Mouse (Mus musculus): ENCODE measurements around the gene Zfp462. TPM values are rescaled to one million over a fixed set of nuclear protein-coding genes. Genes with fewer than 3 reads are reported as not detected.
A peak's percentile ranks its signal among the peaks of the same experiment; 100 is the strongest.

Gene Zfp462
- total RNA-seq, 4 experiments from 2014 or later, result 4.4 to 7.8 (median 6.4) TPM

- no peak for DNase-seq (ENCODE audit: low spot score)
Observed at GRCm38 (mm10) chr4:55047266-55047665, 102.4 kb downstream of the Zfp462 start.

GRCm38 (mm10) chr4:55049938-55050610 lies 105.2 kb downstream of the Zfp462 start:
- no peak for DNase-seq (ENCODE audit: low spot score)

GRCm38 (mm10) chr4:55051345-55051744 lies 106.5 kb downstream of the Zfp462 start:
- DNase-seq (ENCODE audit: low spot score), result no peak

- no peak for DNase-seq (ENCODE audit: low spot score)
Observed at GRCm38 (mm10) chr4:55052686-55053085, 107.8 kb downstream of the Zfp462 start.

GRCm38 (mm10) chr4:55057666-55058455 lies 113.0 kb downstream of the Zfp462 start:
- DNase-seq (ENCODE audit: low spot score), result peak; percentile 19

GRCm38 (mm10) chr4:55058901-55059300 lies 114.1 kb downstream of the Zfp462 start:
- DNase-seq (ENCODE audit: low spot score), result no peak

DNA sequence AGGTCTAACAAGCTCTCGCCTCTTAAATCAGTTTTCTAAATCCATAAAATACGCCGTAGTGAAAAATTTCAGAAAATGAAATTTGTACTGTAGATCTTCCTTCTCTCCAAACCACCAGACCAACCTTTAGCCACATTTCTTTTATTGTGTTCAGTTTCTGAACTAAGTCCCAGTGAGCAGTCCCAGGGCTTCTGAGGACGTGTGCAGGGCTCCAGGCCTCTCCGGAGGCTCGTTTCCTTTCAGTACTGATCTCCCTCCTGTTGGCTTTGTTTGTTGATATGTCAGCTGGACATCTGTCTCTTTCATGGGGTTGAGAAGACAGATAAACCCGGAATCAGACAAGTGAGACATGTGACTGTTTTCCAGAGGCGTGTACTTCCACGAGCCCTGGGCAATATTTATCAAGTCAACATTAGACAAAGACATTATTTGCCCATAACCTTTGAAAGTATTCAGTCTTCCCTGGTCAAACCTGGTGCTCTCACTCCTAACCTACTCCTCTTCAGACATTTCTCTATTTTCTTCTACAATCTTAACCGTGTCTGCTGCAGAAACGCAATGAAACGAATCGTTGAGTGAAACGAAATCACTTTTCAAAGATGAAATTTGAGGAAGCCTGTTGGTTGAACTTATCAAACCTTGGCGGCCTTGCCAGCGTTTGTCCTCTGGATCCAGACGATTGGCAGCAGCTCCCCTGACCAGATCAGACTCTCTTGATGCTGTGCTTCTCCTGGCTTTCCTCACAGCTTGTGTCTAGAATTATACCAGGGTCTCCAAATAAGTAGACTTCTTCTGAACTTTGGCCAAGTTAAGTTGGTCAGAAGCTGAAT lies 121.7 kb downstream of the Zfp462 start:
- no peak for DNase-seq (ENCODE audit: low spot score)

DNA sequence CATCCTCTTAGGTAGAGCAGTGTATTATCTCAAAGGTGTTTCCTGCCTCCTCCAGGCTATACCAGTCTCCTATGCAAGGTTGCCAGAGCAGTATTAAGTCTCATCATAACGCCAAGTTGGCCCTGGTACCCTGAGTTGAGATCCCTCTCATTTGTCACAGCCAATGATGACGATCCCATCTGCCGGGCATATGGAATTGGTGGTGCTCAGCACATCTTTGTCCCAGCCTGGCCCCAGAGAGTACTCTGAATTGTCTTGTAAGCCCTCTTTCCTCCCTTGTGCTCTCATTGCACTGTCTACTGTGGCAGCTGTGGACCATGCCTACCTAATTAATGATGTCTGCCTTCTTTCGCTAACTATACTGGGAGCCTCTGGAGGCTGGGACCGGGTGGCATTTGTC lies 126.7 kb downstream of the Zfp462 start:
- DNase-seq (ENCODE audit: low spot score), result no peak

DNA sequence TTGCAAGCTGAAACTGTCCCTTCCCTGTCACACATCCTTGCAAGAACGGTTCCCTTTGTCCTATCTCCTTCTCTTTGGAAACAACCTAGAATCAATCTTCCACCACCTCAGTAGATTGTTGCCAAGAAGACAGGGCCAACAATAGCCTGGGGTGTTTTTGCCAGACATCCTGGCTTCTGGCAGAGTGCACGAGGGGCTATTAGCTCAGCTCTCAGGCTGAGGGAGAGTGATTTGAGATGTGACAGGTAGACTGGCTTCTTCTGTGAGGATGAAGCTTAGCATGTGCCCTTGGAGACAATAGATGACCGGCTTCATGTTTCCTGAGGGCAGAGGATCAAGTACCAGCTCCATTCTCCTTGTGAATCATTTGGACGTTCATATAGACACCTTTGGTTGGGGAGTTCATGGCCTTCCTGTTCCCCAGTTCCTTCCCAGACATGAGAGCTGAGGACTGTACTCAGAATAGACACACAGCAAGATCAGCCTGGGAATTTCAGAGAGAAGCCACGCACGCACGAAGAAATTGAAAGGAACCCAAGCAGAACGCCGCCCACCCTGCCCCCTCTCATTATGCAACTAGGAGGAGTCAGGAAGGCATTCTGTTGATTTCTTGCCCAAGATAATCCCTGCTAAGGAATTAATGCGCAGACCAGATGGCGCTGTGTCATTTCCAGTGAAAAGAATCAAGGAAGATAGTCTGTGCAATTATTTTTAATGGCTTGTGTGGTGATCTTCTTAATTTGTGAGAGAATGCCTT lies 132.5 kb downstream of the Zfp462 start:
- peak; percentile 73 for DNase-seq (ENCODE audit: low spot score)

DNA sequence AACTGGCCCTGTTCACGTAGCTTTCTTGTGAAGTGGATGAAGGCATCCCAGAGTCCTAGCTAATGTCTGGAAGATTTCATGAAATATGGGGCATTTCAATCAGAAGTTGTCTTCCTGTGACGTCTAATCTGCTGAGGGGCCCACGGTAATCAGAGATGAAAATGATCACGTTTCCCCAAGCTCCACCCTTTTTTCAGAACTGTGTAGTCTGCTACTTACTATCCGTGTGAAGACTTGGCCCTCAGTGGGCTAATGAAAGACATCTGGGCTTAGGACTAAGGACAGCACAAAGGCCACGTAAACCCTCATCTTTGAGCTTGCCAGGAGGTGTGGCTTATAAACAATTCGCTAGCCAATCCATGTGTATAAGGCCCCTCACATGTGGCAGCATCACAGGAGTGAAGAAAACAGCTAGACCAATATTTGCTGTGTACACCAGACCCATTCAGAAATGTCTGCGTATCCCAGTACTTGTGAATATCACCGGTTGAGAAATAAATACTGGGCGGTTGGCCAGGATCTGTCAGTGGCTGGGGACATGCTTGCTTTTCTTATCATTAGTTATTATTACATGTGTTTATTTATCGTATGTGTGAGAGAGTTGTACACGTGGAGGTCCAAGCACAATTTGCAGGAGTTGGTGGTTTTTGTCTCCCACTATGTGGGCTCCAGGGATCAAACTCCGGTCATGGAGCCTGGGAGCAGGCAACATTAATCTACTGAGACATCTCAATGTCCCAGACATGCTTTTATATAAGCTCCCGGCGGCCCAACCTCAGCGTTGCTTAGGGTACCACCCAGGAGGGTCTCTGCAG lies 133.3 kb downstream of the Zfp462 start:
- DNase-seq (ENCODE audit: low spot score), result no peak

GRCm38 (mm10) chr4:55079056-55079455 lies 134.2 kb downstream of the Zfp462 start:
- no peak for DNase-seq (ENCODE audit: low spot score)

DNA sequence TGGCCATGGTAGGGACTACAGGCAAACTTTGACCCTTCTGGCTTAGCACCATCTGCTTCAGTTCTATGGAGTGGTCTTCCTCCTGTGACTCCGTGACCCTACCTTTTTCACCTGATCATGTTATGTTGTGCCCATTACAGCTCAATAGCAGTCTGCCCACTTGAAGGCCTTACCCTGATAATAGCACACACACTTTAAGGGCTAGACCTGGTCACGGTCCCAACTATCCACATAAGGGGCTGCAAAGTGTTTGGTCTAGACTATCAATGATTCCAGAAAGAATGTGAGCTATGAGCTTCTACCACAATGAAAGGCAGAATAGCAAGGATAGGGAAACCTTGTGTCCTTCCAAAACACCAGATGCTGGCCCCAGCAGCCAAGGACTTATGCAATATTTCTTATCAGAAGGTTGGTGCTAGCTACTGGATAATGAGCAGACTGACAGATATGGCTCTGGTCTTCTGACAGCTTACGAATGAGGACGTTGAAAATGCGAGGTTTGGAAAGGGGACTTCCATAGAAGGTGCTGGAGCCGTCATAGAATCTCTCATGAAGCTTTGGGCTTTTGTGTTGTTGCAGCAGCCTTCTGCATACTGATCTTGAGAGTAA lies 139.3 kb downstream of the Zfp462 start:
- no peak for DNase-seq (ENCODE audit: low spot score)

DNA sequence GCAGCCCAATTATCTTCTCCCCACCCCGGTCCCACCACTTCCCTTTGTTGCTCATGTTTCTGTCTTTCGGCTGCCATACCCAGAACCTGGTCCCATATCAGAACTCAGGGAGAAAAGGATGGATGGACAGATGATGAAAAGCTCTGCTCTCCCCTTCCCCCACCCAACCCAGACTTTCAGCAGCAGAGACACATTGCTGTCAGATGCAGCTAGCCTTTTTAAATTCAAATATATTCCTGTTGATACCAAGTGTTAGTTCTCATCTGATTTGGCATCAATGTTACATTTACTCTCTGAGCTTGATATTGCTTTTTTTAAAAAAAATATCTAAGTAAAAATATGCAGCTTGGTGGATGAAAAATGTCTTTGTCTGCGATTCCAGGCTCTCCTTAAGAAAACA lies 143.3 kb downstream of the Zfp462 start:
- no peak for DNase-seq (ENCODE audit: low spot score)

DNA sequence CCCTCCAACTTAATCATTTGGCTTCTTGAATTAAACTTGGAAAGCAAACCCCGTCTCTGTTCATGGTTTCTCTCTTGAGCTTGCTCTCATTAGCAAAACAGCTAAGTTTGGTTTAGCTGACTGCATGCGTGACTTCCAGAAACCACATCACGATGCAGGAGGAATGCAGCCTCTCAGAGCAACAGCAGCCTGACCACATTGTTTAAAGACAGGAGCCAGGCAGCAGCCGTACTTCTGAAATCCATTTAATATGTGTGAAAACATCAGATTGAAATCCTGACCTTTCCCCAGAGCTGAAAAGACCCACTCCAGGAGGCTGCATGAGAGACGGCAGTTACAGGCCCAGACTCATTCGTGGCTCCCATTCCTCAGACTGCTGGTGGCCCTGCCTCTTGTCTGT lies 144.1 kb downstream of the Zfp462 start:
- no peak for DNase-seq (ENCODE audit: low spot score)

DNA sequence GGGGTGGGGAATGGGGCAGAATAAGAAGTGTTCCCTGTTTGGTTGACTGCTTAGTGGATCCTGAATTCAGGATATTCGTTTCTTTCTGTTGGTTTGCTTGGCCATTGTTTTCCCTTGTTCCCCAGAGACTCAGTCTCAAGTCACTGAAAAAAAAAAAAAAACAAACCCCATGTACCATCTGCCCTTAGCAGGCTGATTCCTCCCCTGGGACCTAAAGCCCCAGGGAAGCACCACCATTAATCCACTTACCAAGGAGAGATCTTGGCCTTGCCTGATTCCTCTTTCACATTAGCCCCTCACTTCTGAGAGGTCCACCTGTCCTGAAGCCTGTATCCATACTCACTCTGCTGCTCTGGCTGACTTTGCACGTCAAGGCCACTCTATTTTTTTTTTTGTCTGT lies 152.3 kb downstream of the Zfp462 start:
- DNase-seq (ENCODE audit: low spot score), result no peak

GRCm38 (mm10) chr4:55098366-55098765 lies 153.5 kb downstream of the Zfp462 start:
- no peak for DNase-seq (ENCODE audit: low spot score)

DNA sequence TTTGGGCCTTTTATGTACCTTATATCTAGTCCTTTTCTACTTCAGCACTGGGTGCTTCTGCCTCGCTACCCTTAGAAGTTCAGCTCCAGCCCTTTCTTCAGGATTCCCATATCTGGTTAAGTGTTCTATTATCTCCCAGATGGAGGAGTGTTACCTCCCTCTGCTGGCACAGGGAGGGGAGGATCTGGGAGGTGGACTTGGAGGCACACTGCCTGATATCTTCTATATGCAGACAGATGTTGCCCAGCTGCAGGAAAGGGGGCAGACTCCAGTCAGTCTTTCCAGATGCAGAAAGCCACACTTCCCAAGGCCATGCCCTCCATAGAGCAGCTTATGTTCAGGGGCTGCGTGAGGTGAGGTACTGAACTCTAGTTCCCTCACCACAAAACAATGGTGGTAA lies 156.0 kb downstream of the Zfp462 start:
- no peak for DNase-seq (ENCODE audit: low spot score)

DNA sequence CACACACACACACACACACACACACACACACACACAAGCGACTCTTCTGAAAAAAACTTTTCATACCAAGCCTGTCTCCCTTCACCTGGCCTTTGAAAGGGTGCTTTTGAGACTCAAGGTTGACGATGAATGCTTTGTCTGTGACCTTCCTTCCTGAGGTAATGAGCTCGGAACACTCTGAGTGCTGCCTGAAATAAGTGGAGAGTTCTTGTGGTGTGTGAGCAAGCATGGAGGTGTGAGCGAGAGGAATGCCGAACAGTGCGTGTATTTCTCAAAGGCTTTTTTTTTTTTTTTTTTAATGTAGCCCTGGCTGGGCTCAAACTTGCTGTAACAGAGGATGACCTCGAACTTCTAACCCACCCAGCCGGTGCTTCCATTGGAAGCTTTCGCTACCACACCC lies 156.8 kb downstream of the Zfp462 start:
- no peak for DNase-seq (ENCODE audit: low spot score)

GRCm38 (mm10) chr4:55102382-55102781 lies 157.5 kb downstream of the Zfp462 start:
- no peak for DNase-seq (ENCODE audit: low spot score)

DNA sequence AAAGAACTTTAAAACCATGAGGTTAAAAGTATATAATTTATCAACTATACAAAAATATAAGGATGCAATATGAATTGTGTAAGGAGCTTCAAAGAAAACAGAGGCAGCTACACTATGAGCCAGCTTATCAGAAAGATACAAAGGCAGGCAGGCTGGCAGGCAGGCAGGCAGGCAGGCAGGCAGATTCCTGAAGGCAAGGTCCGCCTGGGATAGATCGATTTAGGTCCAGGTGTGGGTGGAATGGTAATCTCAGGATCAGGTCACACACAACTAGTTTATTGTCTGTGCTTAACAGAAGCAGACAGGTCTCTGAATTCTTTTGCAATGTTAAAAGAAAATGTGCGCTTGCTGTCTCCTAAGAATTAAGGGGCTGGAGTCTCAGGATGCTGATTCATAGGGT lies 158.7 kb downstream of the Zfp462 start:
- DNase-seq (ENCODE audit: low spot score), result no peak

Measured in heart, adult 8-10 months (tissue).